Mouse (Mus musculus) forebrain, embryonic 15.5 days (tissue): ENCODE data around the gene Gm572. TPM values are rescaled to one million over a fixed set of nuclear protein-coding genes. Genes with fewer than 3 reads are reported as not detected.

Experiments used
- ATAC-seq: fragments of 200-750 bp; cut with Nextera tagmentation; replicated peaks from 2 replicates; pipeline ENCODE4 v1.8.0; 2017; ENCODE audit warnings: mild to moderate bottlenecking, moderate TSS enrichment, moderate library complexity
- H3K27ac ChIP-seq: fragments of 300-500 bp; sonication (generic); replicated peaks from 2 replicates; pipeline ENCODE4 v1.5.1; 2015; ENCODE audit warnings: mild to moderate bottlenecking, inconsistent platforms
- H3K27me3 ChIP-seq: fragments of 300-500 bp; sonication (generic); 2 replicates; pipeline ENCODE4 v1.6.1; 2015; ENCODE audit warnings: inconsistent platforms
- H3K36me3 ChIP-seq: fragments of 300-500 bp; sonication (generic); 2 replicates; pipeline ENCODE4 v1.6.1; 2015; ENCODE audit warnings: mild to moderate bottlenecking, inconsistent platforms
- H3K4me1 ChIP-seq: fragments of 300-500 bp; sonication (generic); 2 replicates; pipeline ENCODE4 v1.6.1; 2015; ENCODE audit warnings: inconsistent platforms
- H3K4me2 ChIP-seq: fragments of 300-500 bp; sonication (generic); replicated peaks from 2 replicates; pipeline ENCODE4 v1.6.1; 2015; ENCODE audit warnings: mild to moderate bottlenecking, inconsistent platforms
- H3K4me3 ChIP-seq: fragments of 300-500 bp; sonication (generic); 2 replicates; pipeline ENCODE4 v1.5.1; 2015; ENCODE audit warnings: mild to moderate bottlenecking, inconsistent platforms
- H3K9ac ChIP-seq: fragments of 300-500 bp; sonication (generic); replicated peaks from 2 replicates; pipeline ENCODE4 v1.6.1; 2015; ENCODE audit warnings: mild to moderate bottlenecking, inconsistent platforms
- H3K9me3 ChIP-seq: fragments of 300-500 bp; sonication (generic); 2 replicates; pipeline ENCODE4 v1.6.1; 2016; ENCODE audit warnings: inconsistent platforms
- WGBS: fragments of 180-500 bp; shearing (Covaris S2); methylation state at CpG from one replicate; pipeline ENCODE4 v1.1.7; 2015; ENCODE audit warnings: mixed read lengths; 5-methylcytosine and 5-hydroxymethylcytosine counted together
- polyA plus RNA-seq: library from polyadenylated mRNA; unstranded; fragments of >200 nt; fragmentation: Nextera tagmentation; extraction: Ambion mirVana; gene quantifications from 2 replicates; pipeline ENCODE4 v1.2.1, GENCODE M21; 2015

Gm572 gene
- polyA plus RNA-seq, 1 experiment from 2014 or later, result not detected

DNA sequence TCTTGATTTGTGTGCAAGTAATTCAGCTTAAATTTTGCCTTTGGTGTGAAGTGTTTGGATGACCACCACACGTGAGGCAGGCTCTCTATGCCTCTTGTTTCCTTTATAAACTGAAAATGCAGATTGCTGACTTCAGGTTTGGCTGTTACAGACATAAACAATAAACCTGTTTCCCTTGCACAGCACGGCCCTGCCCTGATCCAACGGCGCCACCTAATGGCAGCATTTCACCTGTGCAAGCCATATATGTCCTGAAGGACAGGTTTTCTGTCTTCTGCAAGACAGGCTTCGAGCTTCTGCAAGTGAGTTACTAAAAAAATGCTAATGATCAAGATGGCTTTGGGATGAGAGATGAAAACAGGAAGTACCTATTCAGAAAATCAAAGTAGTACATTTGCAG, 35.4 kb upstream of the Gm572 start:
- no peak overlapping the region for H3K4me2 ChIP-seq
- no peak overlapping the region for H3K27ac ChIP-seq
- no peaks in the 10 kb centered on the region for H3K27me3 ChIP-seq
- H3K4me1 ChIP-seq, result no peaks in the 10 kb centered on the region
- H3K9ac ChIP-seq, result no peak overlapping the region
- no peaks in the 10 kb centered on the region for H3K9me3 ChIP-seq
- ATAC-seq, result peak; percentile 36; the same call in 1 of the 2 replicates
- no peak overlapping the region for H3K4me3 ChIP-seq
- 18% methylated on average over 5 of the region's 5 CpGs for WGBS
- peaks cover 6% of the 10 kb centered on the region; the same call in 1 of the 2 replicates for H3K36me3 ChIP-seq

DNA sequence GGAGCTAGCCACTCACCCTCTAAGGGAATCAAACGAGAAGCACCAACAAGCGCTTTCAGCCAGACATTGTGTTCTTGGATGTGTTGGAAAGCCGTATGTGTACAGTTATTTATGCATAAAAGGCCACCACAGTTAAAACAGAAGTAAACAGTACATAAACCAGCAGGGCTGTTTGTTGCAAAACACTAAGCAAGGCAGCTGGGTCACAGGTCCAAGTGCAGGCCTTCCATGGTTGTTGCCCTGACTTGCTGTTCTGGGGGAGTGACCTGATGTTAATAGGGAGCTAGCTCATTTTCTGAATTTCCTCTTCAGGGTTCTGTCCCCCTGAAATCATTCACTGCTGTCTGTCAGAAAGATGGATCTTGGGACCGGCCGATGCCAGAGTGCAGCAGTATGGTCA, 33.3 kb upstream of the Gm572 start:
- Histone ChIP-seq H3K36me3 (peaks cover 18% of the 10 kb centered on the region), H3K27ac (no peak overlapping the region), H3K4me1 (peaks cover 14% of the 10 kb centered on the region), H3K9me3 (no peaks in the 10 kb centered on the region), H3K4me2 (no peak overlapping the region), H3K9ac (no peak overlapping the region), H3K27me3 (no peaks in the 10 kb centered on the region), H3K4me3 (no peak overlapping the region)
- no peak for ATAC-seq
- WGBS, result 82% methylated on average over 5 of the region's 5 CpGs

DNA sequence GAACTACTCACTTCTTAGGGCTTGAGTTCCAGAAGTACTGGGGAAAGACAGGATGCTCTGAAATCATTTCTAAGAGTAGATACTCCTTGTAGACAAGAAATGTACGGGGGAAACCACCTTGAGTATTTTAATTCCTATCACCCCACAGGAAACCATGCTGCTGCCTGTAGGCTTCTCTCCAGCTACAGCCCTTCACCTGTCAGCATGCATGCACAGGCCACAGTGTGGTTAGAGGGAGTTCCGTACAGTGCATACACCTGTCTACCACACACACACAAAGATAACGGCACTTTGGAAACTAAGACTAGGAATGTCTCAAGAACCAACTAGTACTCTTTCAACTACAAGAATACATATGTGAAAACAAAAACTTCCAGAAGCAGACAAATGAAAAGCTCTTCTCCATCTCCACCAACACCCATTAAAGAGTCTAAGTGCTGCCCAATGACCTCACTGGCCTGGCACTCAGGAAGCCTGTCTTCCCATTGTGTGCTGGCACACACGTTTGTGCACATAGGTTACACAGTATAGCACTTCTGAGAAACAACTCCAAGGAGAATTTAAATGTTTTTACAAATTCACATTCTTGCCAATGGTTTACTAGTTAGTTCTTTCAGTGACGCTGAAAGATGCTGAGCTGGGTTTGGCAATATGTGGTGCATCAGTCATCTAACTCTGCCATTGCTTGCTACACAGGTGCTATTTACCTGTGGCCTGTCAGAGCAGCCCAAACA, 32.3 kb upstream of the Gm572 start:
- Histone ChIP-seq H3K4me3 (no peak overlapping the region), H3K9ac (no peak overlapping the region), H3K9me3 (no peaks in the 10 kb centered on the region), H3K27ac (no peak overlapping the region), H3K4me1 (peaks cover 16% of the 10 kb centered on the region), H3K36me3 (peaks cover 28% of the 10 kb centered on the region), H3K27me3 (no peaks in the 10 kb centered on the region), H3K4me2 (no peak overlapping the region)
- 70% methylated on average over 5 of the region's 5 CpGs for WGBS
- no peak for ATAC-seq

DNA sequence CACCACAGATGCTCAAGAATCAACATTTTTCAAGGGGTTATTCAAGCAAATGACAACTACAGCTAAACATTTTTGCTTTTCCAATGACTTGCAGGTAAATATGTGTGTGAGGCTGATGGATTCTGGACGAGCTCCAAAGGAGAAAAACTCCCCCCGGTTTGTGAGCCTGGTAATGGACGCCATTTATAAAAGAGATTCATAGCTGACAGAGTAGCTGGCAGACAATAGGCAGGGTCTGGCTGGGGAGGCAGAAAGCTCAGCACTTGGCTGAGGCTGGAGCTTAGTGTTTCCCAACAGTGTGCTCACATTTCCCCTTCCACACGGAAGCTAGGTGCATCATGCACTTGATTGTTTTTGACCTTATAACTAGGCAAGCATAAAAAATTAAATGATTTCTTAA, 30.6 kb upstream of the Gm572 start:
- no peaks in the 10 kb centered on the region for H3K9me3 ChIP-seq
- 36% methylated on average over 4 of the region's 4 CpGs for WGBS
- no peak overlapping the region for H3K4me3 ChIP-seq
- H3K27me3 ChIP-seq, result no peaks in the 10 kb centered on the region
- peaks cover 16% of the 10 kb centered on the region for H3K4me1 ChIP-seq
- ATAC-seq, result no peak
- H3K27ac ChIP-seq, result peak overlapping the region; percentile 37; the same call in 1 of the 2 replicates
- no peak overlapping the region for H3K9ac ChIP-seq
- peaks cover 44% of the 10 kb centered on the region for H3K36me3 ChIP-seq
- H3K4me2 ChIP-seq, result no peak overlapping the region

DNA sequence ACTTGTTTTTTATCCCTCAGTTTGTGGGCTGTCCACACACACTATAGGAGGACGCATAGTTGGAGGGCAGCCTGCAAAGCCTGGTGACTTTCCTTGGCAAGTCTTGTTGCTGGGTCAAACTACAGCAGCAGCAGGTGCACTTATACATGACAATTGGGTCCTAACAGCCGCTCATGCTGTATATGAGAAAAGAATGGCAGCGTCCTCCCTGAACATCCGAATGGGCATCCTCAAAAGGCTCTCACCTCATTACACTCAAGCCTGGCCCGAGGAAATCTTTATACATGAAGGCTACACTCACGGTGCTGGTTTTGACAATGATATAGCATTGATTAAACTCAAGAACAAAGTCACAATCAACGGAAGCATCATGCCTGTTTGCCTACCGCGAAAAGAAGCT, 29.4 kb upstream of the Gm572 start:
- Histone ChIP-seq H3K27me3 (no peaks in the 10 kb centered on the region), H3K4me1 (peaks cover 16% of the 10 kb centered on the region), H3K4me3 (no peak overlapping the region), H3K36me3 (peaks cover 51% of the 10 kb centered on the region), H3K4me2 (no peak overlapping the region), H3K9me3 (no peaks in the 10 kb centered on the region), H3K9ac (no peak overlapping the region), H3K27ac (no peak overlapping the region)
- 44% methylated on average over 9 of the region's 9 CpGs for WGBS
- no peak for ATAC-seq

DNA sequence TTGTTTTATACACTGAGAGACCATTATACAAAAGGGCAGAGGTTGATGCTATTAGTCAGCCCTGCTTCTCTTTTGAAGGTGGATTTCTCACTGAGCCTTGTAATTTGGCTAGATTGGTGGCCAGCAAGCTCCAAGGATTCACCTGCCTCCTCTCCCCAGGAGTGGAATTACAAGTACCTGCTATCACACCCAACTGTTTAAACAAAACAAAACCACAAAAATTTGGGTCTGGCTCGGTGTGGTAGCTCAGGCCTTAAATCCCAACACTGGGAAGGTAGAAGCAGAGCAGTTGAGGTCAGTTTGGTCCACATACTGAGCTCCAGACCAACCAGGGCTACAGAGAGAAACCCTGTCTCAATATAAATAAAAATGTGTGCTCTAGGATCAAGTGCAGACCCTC, 23.3 kb upstream of the Gm572 start:
- Histone ChIP-seq H3K9me3 (no peaks in the 10 kb centered on the region), H3K4me1 (peaks cover 16% of the 10 kb centered on the region), H3K9ac (no peak overlapping the region), H3K36me3 (peaks cover 90% of the 10 kb centered on the region), H3K4me3 (no peak overlapping the region), H3K27ac (no peak overlapping the region), H3K4me2 (no peak overlapping the region), H3K27me3 (no peaks in the 10 kb centered on the region)
- WGBS, result 96% methylated on average over 1 of the region's 1 CpGs
- ATAC-seq, result no peak

DNA sequence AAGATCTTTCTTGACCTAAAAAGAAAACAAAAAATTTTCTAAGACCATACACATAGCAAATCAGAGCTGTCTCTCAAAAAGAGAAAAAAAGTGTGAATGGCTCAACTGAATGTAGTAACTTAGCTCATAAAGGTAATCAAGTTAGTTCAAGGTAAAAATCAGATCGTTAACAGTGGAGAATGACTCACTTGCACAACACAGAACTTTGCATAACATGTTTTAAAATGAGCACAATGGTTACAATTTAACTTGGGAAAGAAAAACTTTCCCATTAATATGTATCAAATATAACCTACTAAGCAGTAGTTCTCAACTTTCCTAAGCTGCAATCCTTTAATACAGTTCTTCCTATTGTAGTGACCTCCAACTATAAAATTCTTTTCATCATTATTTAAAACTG, 22.4 kb upstream of the Gm572 start:
- Histone ChIP-seq H3K4me3 (no peak overlapping the region), H3K4me1 (peaks cover 24% of the 10 kb centered on the region), H3K36me3 (peaks cover 84% of the 10 kb centered on the region), H3K9me3 (no peaks in the 10 kb centered on the region), H3K27me3 (no peaks in the 10 kb centered on the region), H3K9ac (no peak overlapping the region), H3K4me2 (no peak overlapping the region), H3K27ac (no peak overlapping the region)
- ATAC-seq, result no peak
- 96% methylated on average over 1 of the region's 1 CpGs for WGBS

DNA sequence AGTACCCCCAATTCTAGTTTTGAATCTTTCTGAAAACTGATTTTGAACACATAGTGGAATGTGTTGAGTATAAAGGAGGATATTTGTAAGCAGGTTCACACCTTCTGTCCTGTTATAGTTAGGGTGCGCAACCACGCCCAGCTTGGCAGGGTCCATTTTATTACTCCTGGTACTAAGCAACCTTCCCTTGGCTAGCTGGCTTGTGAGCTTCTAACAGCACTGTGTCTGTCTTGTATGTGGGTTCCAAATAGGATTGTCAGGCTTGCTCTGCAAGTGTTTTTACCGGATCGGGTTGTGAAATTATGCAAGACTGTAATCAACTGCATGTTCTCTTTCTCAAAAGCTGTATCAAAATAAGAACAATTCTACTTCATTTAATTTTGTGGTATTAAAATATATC, 20.6 kb upstream of the Gm572 start:
- Histone ChIP-seq H3K27ac (no peak overlapping the region), H3K4me3 (no peak overlapping the region), H3K4me2 (no peak overlapping the region), H3K27me3 (no peaks in the 10 kb centered on the region), H3K36me3 (peaks cover 69% of the 10 kb centered on the region), H3K9ac (no peak overlapping the region), H3K4me1 (peaks cover 28% of the 10 kb centered on the region), H3K9me3 (no peaks in the 10 kb centered on the region)
- no peak for ATAC-seq
- 90% methylated on average over 4 of the region's 4 CpGs for WGBS

DNA sequence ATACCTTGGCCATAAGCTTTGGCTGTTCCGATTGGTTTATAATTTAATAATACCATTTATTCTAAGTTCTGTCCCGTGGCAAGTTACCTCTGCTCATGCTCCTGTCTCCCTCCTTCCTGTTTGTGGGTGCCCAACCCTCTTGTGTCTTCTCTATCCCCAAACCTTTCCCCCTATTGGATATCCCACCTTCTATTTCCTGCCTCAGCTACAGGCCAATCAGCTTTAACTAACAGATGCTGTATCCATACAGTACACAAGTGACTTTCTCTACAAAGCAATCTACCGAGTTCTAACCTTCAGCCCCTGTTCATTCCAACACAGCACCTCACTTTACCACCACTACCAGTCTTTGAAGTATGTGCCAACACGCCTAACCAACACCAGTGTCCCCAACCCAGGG, 19.5 kb upstream of the Gm572 start:
- no peak for ATAC-seq
- Histone ChIP-seq H3K9ac (no peak overlapping the region), H3K36me3 (peaks cover 62% of the 10 kb centered on the region), H3K4me2 (no peak overlapping the region), H3K9me3 (no peaks in the 10 kb centered on the region), H3K27me3 (no peaks in the 10 kb centered on the region), H3K4me3 (no peak overlapping the region), H3K27ac (no peak overlapping the region), H3K4me1 (peaks cover 28% of the 10 kb centered on the region)
- WGBS, result 88% methylated on average over 4 of the region's 4 CpGs

DNA sequence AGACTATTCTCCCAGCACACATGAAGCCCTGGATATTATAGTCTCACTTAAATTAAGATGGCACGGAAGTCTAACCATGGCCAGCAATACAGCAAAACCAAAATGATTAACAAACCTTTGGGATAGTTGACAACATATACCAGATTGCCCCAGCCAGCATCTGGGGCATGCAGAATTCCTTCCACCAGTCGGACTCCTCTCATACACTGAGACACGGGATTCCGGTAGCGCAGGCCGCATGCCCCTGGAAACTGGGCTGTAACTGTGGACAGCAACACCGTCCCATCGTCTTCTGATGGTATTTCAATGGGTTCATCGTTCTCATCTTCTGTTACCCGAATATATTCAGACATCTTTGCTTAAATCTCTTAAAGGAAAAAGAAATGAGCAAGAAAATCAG, 18.1 kb upstream of the Gm572 start:
- Histone ChIP-seq H3K9ac (no peak overlapping the region), H3K4me3 (peak overlapping the region; percentile 76; the same call in 1 of the 2 replicates), H3K9me3 (no peaks in the 10 kb centered on the region), H3K27ac (no peak overlapping the region), H3K4me1 (peaks cover 28% of the 10 kb centered on the region), H3K4me2 (peak overlapping the region; percentile 82), H3K36me3 (peaks cover 48% of the 10 kb centered on the region), H3K27me3 (no peaks in the 10 kb centered on the region)
- ATAC-seq, result no peak
- 87% methylated on average over 10 of the region's 10 CpGs for WGBS

DNA sequence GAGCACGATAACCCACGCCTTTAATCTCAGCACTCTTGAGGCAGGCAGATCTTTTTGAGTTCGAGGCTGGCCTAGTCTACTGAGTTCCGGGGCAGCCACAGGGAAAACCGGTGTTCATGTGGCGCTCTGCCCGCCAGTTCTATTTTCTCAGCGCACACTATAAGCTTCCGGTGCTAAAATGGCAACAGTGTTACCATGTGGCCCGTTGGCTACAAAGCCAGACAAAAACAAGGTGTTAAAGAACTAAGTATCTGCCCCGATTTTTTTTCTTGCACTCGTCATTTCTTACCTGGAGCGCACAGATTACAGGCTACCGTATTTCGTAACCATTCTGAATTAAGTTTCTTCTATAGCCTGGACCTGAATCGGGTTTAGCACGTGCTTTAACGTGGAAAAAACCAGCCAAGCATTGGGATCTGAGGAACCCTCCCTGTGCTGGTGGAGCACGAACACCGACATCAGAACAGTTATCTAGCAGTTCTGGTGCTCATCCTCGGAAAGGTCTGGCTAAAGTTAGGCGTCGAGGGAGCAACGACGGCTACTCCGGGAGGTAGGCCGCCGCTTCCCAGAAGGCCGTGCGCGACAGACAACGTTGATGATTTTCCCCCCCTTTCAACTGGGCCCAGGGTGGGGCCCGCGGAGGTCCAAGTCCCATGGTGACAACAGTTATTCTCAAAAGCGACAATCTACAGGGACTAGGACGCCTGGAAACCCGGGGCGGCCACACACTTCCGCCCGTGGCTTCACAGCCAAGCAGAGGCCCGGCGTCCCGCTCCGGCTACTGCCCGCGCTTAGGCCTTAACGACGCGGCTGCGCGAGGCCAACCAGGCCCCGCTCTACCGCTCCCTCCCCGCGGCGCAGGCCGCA, 17.1 kb upstream of the Gm572 start:
- peak overlapping the region; percentile 93 for H3K27ac ChIP-seq
- H3K9ac ChIP-seq, result peak overlapping the region; percentile 97
- peaks cover 28% of the 10 kb centered on the region for H3K4me1 ChIP-seq
- peaks cover 40% of the 10 kb centered on the region for H3K36me3 ChIP-seq
- H3K4me2 ChIP-seq, result peak overlapping the region; percentile 82
- no peaks in the 10 kb centered on the region for H3K27me3 ChIP-seq
- WGBS, result under 1% methylated on average over 57 of the region's 57 CpGs
- H3K9me3 ChIP-seq, result no peaks in the 10 kb centered on the region
- H3K4me3 ChIP-seq, result peak overlapping the region; percentile 76
- no peak; the same call in 1 of the 2 replicates for ATAC-seq

DNA sequence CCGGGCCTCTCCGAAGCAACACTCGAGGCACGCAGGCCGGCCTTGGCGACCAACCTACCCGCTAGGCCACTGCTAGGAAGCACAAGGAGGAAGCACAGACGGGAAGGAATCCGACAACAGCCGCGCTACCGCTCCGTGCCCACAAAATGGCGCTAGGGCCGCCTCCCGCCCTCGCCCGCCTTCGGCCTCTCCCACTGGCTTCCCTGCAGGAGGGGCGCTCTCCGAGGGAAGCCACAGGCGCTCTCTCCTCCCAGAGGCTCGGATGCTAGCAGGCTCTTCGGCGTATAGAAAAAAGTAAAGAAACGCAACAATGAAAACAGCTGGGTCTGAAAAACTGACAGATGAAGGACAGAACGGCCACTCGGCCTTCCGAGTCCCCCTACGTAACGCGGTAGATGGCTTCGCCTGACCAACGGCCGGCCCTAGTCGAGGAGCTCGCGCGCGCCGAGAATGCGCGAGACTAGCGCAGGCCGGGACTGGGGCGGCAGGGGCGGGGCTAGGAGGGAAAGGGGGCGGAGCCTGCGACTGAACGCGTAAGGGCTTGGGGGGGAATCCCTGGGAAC, 16.4 kb upstream of the Gm572 start, which contains the start of gene Tardbp:
Gene Tardbp (minus strand): TSS at position 397 of the 563 bp plus-strand sequence.
- no peaks in the 10 kb centered on the region for H3K27me3 ChIP-seq
- H3K4me3 ChIP-seq, result peak within 1 kb of the TSS; percentile 76
- ATAC-seq, result peak; percentile 97
- H3K9me3 ChIP-seq, result no peaks in the 10 kb centered on the region
- H3K9ac ChIP-seq, result peak within 1 kb of the TSS; percentile 97
- H3K36me3 ChIP-seq, result peaks cover 33% of the 10 kb centered on the region
- peaks cover 28% of the 10 kb centered on the region for H3K4me1 ChIP-seq
- WGBS, result under 1% methylated on average over 51 of the region's 51 CpGs
- H3K4me2 ChIP-seq, result peak within 1 kb of the TSS; percentile 82
- H3K27ac ChIP-seq, result peak within 1 kb of the TSS; percentile 93
